Mouse (Mus musculus): ENCODE data around the gene Vangl1. TPM values are rescaled to one million over a fixed set of nuclear protein-coding genes. Genes with fewer than 3 reads are reported as not detected.
"Not testable (repeated sequence)": the region's sequence is repeated elsewhere in the genome, so short reads cannot be mapped to it uniquely, and the experiment has no call there.

The Vangl1 gene
- total RNA-seq, 2 experiments from 2014 or later: 10.8 to 14.2 TPM

DNA sequence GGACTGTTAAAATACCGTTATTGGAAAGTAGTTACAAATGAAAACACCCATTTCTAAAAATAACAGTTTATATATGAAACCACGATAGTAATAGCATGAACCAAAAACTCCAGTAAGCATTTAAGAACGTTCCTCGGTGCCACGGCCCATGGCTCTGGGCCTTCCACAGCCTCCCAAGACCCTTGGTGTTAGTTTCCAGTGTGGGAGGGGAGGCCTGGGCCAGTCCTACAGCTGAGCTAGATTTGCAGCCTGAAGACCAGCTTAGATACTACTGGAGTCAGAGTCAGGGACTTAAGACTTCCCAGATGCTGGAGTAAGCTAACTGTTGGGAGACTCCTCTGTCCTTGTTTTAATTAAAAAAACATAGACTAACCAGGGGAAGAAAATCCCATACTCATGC, 28.4 kb downstream of the Vangl1 start:
- no peak for DNase-seq
- intact Hi-C loops (cut with DNase I): no loop called here

- intact Hi-C loops (cut with DNase I): no loop called here
Observed at GRCm38 (mm10) chr3:102175701-102176100, 28.8 kb downstream of the Vangl1 start.

GRCm38 (mm10) chr3:102174118-102174865, 30.2 kb downstream of the Vangl1 start:
- DNase-seq: no peak
- intact Hi-C loops (cut with DNase I): no loop called here

More at GRCm38 (mm10) chr3:102175701-102176100, 28.8 kb downstream of the Vangl1 start:
- no peak for DNase-seq

DNA sequence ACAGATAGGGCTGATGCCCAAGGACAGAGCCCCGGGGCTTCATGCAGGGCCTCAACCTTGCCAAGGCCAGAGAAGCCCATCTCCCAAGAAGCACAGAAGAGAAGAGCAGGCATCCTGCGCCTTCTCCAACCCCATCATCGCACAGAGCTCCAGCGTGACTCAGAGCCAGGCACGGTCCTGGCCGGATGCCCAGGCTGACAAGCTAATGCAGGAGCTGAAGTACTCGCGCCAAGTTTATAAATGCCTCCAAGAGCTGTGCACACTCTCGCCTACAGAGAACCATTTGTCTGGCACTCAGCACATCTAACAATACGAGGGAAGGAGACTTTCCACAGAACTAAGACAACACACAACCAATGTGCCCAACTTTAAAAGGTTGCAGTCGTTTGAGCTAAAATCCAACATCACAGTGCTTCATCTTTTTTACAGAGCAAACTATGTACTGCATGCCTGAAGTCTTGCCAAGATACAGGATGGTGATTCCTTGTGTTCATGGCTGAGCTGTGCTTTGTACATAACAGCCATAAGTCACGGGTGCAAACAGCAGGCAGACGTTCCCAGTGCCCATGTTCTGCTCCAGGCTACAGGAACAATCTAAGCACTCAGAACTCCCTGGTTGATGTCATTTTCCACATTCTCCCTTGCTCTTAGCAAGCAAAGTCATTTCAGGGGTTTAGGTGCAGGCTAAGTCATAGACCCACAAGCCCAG, 35.1 kb downstream of the Vangl1 start:
- intact Hi-C loops (cut with DNase I): loop anchor here (5.0 kb wide), 1 partner anchor 33 kb away; the partner anchor contains the start of gene Vangl1
- DNase-seq: peak; percentile 90 to 93

- intact Hi-C loops (cut with DNase I): loop anchor here (5.0 kb wide), 1 partner anchor 35 kb away; the partner anchor contains the start of gene Vangl1
Observed at GRCm38 (mm10) chr3:102167555-102168210, 36.8 kb downstream of the Vangl1 start.

DNA sequence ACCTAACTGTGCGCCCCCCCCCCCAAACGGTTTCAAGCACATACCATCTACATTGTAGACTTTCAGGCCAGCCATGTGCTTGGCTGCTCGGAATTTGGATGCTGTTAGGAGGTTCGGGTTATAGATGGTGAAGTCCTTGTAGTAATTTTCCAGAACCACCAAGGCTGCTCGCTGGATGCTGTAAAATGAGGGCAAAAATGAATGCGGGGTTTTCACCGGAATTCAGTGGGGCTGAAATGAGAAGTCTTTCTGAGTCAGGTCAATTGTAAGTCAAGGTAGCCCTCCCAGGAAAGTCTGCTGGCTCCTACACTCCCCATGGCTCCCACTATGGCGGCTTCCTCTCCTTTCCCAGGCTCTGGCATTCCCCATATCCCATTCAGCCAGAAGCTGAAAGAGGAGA, 37.7 kb downstream of the Vangl1 start:
- intact Hi-C loops (cut with DNase I): loop anchor here (5.0 kb wide), 1 partner anchor 36 kb away; the partner anchor contains the start of gene Vangl1
- DNase-seq: no peak

More at GRCm38 (mm10) chr3:102167555-102168210, 36.8 kb downstream of the Vangl1 start:
- DNase-seq: no peak

DNA sequence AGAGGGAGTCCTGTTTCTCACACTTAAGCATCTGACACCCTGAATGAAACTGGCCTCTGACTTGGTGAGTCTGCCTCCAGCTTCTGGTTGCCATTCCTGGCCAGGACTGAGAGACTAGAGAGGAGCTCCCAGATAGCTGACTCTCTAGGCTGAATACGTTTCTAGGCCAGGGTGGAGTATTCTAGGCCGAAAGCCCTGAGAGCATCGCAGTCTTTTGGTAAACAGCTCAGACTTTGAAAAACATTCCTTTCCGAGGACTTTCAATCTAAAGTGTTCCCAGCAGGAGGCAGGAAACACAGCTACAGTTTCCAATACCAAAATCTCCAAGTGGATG, 38.2 kb downstream of the Vangl1 start:
- no peak for DNase-seq
- intact Hi-C loops (cut with DNase I): loop anchor here (5.0 kb wide), 1 partner anchor 36 kb away; the partner anchor contains the start of gene Vangl1

- no peak for DNase-seq
- intact Hi-C loops (cut with DNase I): loop anchor here (5.0 kb wide), 1 partner anchor 37 kb away; the partner anchor contains the start of gene Vangl1
Observed at GRCm38 (mm10) chr3:102165536-102166286, 38.8 kb downstream of the Vangl1 start.

DNA sequence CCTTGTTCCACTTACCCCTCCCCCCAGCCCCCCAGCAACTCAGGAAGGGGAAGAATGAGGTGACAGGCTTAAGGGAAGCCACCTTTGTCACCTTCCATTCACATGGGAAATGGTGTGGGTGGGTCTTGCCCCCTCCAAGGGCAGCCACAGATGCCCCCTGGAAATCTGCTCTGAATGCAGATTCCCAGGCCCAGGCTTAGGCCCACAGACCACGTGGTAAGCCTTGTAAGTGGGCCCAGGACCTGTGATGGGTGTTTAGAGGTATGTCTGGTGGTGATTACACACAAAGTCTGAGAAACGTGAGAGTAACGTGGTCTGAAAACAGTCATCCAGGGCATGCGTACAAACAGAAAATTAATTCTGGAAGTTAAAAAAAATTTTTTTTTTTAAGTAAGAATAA, 39.6 kb downstream of the Vangl1 start:
- intact Hi-C loops (cut with DNase I): loop anchor here (5.0 kb wide), 1 partner anchor 37 kb away; the partner anchor contains the start of gene Vangl1
- DNase-seq: no peak

- DNase-seq; intact Hi-C loops (cut with DNase I): not testable (repeated sequence)
Observed at GRCm38 (mm10) chr3:102163861-102164260, 40.6 kb downstream of the Vangl1 start.

DNA sequence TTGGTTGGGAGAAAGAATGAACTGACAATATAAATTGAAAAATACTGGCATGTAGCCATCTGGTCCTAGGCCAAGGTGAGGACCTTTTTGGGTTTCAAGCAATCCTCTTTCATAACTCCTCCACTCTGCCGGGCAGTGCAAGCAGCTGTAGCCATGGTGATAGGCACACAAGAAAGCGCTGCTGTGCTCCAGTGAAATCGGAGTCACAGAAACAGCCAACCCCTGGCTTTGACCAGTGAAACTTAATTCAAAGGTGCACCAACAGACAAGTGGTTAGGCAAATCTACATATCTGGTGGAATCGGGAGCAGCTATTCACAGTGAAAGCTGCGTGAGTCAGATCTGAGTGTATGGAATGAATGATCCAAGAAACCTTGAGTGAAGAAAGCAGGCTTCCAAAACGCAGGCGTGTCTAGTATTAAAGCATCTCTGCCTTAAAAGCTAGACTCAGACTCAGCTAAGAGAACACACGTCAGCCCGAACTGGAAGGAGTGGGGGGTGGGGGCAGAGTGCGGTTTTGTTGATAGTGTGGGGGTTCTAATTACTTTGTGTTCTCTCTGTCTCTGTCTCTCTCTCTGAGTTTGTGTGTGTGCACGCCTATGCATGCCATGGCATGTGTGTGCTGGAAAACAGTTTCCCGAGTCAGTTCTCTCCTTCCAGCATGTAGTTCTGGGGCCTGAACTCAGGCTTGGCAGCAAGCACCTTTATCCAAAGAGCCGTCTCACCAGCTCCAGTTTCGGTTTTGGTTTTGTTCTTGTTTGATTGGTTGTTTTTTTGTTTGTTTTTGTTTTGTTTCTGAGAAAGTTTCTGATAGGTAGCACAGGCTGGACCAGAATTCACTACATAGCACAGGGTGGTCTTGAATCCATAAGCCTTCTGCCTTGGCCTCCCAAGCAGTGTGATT, 44.8 kb downstream of the Vangl1 start:
- intact Hi-C loops (cut with DNase I): loop anchor here (5.0 kb wide), 1 partner anchor 38 kb away; no protein-coding TSS in a partner anchor
- no peak for DNase-seq

DNA sequence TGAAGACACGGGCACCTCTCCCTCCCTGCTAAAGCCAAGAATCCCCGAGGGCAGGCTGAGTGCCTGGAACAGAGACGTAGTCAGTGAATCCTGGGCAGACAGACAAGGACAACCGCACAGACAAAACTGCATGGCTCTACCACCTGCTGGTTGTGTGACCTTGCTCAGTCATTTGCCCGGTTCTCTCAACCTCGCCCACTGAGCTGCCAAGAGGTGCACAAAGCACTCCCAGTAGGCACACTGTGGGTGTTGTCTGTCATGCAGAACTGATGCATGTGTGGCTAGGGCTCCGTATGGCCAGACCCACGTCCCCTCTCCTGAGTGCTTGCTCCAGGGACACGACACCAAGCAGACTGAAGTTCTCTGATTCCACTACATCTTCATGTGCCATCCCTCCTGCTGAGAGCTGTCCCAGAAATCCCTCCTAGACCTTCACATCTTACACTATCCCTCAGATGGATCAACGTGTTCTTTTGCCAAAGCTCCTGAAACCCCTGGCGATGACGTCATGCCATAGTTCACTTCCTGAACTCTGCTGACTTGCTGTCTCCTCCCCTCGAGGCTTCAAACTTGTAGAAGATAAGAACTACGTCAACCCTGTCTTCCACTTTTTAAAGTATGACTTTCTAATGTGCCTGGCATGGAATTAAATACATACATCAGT, 45.6 kb downstream of the Vangl1 start:
- intact Hi-C loops (cut with DNase I): loop anchor here (5.0 kb wide), 1 partner anchor 38 kb away; no protein-coding TSS in a partner anchor
- DNase-seq: no peak

GRCm38 (mm10) chr3:102157652-102158051, 46.8 kb downstream of the Vangl1 start:
- no peak for DNase-seq
- intact Hi-C loops (cut with DNase I): loop anchor here (5.0 kb wide), 1 partner anchor 40 kb away; no protein-coding TSS in a partner anchor

DNA sequence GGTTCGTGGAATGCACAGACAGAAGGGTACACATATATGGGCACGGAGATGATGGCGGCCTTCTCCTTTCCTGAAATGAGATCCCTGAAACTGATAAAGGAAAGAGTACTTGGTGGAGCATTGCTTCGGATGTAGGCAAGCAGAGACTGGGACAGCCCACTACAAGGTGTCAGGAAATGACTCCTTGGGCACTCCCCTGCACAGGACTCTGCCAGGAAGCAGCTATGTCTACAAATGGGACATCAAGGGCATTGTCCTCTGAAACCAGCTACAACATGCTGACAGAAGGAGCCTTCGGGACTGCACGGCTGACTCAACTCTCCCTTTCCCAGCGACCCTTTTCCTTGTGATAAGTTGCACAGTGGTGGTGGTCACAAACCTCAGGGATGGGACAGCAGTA, 47.8 kb downstream of the Vangl1 start:
- DNase-seq: no peak
- intact Hi-C loops (cut with DNase I): loop anchor here (5.0 kb wide), 1 partner anchor 41 kb away; no protein-coding TSS in a partner anchor

DNA sequence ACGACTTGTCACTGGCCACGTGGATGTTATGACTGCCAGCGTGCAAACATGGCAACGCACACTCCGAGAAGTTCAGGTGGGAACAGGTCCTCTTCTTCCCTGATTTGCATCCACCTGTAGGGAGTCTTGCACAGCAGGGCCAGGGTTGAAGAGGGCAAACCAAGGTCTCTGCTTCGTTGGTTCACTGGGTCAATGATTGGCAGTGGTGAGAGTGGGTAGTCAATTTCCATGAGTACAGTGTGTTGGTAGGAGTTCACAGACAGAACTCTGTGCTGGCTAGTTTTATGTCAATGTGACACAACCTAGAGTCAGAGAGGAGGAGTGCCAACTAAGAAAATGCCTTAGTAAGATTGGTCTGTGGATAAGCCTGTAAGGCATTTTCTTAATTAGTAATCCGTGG, 50.4 kb downstream of the Vangl1 start:
- intact Hi-C loops (cut with DNase I): no loop called here
- no peak for DNase-seq

- no peak for DNase-seq
- intact Hi-C loops (cut with DNase I): no loop called here
Observed at GRCm38 (mm10) chr3:102152872-102153271, 51.6 kb downstream of the Vangl1 start.

GRCm38 (mm10) chr3:102152471-102152870, 52.0 kb downstream of the Vangl1 start:
- no peak for DNase-seq
- intact Hi-C loops (cut with DNase I): no loop called here

- intact Hi-C loops (cut with DNase I): no loop called here
Observed at GRCm38 (mm10) chr3:102151850-102152249, 52.6 kb downstream of the Vangl1 start.

More at GRCm38 (mm10) chr3:102151850-102152249, 52.6 kb downstream of the Vangl1 start:
- DNase-seq: no peak

Data from heart, postnatal 36 days (tissue).